Mouse (Mus musculus): ENCODE measurements at regions not wholly inside any gene's neighbourhood (a gene's known extent, or its start where the extent isn't known, plus 50 kb on each side); places are given as distances from the start of the nearest gene placed in this dataset.
A peak's percentile ranks its signal among the peaks of the same experiment; 100 is the strongest.

DNA sequence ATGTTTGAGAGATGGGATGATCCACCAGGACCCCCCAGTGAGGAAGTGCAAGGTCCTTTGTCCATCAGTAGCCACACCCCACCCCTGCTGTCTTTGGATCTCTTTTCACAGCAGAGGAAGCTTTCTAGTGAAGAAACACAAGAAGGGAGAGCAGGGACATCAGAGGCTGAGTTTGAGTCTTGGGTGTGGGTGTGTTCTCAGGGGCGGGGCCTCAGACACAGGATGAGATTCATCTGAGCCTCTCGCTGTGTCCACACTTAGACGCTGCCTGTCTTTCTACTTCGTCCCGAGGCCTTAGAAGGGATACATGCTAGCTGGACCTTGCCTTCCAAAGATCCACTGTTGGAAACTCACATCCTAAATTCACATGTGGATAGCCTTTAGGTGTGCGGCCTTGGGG is 893.5 kb upstream of the Car8 start:
- no peak for DNase-seq (ENCODE audit: low read depth)

DNA sequence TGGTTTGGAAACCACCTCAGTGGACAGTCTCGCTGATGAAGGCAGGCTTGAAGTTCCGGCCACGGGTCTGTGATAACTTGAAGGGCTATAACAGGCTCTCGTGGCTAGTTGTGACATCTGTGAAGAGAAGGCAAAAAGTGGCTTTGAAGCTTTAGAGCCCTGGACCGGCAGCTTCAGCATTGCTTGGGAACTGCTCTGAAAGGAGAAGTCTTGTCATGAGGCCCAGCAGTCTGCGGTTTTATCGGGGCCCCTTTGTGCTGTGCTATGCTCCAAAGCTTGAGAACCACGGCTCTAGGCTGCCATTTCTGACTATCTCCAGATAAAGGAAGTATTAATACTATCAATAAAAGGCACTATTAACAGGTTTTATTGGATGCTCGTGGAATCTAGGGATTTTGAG is 892.8 kb upstream of the Car8 start:
- DNase-seq (ENCODE audit: low read depth) = no peak

DNA sequence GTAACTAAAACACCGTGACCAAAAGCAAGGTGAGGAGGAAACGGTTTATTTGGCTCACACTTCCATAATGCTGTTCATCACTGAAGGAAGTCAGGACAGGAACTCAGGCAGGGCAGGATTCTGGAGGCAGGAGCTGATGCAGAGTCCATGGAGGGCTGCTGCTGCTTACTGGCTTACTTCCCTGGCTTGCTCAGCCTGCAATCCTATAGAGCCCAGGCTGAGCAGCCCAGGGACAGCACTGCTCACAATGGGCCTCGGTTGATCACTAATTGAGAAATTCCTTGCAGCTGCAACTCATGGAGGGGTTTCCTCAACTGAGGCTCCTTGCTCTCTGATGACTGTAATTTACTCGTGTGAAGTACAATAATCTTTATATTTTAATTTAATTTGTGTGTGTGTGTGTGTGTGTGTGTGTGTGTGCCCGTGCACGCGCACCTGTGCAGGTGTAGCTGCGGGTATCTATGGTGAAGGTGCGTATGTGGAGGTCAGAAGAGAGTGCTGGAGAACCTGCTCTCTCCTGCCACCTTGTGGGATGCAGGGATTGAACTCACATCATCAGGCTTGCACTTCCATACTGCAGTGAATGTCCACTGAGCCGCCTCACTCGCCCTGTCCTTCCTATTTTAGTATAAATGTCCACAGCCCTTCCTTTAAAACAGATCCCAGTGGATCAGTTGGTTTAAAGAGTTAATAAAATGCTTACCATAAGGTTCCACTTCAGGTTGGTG is 886.6 kb upstream of the Car8 start:
- DNase-seq (ENCODE audit: low read depth) = no peak

GRCm38 (mm10) chr4:9124586-9125232 is 885.9 kb upstream of the Car8 start:
- no peak for DNase-seq (ENCODE audit: low read depth)

DNA sequence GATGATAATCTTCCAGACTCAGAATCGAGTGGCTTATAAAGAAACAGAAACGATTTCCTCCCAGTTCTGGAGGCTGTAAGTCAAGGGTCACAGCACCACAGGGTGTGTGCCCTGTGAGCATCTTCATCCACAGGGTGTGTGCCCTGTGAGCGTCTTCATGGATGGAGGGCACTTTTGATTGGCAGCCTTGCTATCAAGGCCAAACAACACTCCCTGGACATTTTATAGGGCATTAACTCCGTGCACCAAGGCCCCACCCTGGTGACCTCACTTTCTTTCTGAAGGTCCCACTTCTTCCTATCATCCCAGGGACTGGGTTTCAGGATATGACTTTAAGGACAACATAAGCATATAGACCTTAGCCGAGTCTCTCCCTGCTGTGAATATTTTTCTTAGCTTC is 885.3 kb upstream of the Car8 start:
- no peak for DNase-seq (ENCODE audit: low read depth)

- DNase-seq (ENCODE audit: low read depth) = no peak
These were observed 884.7 kb upstream of the Car8 start for GRCm38 (mm10) chr4:9123396-9124031.

DNA sequence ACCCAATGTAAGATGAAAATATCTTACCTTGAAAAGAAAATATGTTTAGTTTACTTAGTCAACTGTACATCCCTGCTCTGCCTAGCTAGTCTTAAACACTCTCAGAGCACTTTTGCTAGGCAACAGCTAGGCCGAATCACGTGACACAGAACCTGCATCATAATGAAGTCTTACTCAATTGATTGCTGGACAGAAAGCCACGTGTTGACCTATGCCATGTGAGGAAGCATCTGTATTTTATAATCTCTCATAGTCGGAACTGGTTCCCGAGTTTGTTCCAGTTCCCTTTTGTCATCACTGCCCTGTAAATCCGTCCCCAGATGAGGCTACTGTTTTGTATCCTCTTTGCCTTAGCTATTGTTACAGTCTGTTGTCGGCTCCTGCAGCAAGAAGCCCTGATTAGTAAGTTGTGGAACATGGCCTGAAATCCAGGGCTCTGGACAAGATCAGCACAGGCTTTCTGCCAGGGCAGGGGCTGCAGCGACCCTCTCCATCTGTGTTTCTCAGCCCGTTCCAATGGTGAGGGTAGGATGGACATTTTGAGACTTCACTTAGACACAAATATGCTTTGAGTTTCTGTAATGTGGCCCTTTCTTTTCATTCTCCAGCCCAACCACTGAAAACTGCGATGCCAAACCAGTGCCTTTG is 883.9 kb upstream of the Car8 start:
- DNase-seq (ENCODE audit: low read depth) = no peak

DNA sequence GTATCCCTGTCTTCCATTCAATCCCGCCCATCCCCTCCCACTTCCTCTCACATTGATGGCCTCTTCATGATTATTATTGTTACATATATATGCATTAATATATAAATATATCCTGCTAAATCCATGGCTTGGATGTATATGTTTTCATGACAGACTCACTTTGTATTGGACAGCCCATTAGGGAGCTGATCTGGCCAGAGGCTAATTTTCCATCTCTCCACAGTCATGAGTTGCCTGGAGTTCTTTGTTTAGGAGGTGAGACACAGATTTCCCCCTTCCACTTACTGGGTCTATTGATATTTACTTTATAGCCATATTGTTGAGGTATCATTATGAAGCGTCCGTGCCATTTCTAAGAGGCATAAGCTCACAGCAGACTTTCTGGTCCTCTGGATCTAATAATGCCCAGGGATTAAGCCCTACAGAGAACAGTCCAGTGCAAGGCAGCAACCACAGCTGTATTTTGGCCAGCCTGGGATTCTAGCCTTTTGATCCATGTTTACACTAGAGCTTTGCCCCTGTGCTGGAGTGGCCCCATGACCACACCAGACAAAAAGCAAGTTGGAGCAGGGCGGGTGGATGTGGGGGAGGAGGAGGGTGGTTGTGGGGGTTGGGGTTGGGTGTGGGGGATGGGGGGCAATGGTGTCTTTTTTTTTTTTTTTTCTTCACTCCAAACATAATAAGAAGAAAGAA is 878.3 kb upstream of the Car8 start:
- DNase-seq (ENCODE audit: low read depth) = no peak

- DNase-seq (ENCODE audit: low read depth) = peak; percentile 10
These were observed 877.0 kb upstream of the Car8 start for GRCm38 (mm10) chr4:9115874-9116273.

DNA sequence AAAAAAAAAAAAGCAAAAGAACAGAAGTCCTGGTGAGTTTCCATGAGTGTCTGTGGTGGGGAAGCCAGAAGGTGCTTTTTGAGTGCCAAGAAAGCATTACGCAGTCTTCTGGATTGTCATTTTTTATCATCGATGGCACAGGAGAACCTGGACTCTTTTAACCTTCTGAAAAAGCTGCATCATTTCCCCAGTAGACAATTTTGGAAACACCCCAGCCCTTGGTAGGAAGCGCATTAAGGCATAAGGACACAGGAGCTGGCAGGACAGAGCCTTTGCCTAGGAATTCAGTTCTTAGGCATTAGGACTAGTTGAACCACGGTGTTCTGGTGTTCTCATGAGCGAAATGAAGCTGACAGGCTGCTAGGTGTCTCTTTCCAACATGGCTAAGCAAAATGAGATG is 875.1 kb upstream of the Car8 start:
- no peak for DNase-seq (ENCODE audit: low read depth)

DNA sequence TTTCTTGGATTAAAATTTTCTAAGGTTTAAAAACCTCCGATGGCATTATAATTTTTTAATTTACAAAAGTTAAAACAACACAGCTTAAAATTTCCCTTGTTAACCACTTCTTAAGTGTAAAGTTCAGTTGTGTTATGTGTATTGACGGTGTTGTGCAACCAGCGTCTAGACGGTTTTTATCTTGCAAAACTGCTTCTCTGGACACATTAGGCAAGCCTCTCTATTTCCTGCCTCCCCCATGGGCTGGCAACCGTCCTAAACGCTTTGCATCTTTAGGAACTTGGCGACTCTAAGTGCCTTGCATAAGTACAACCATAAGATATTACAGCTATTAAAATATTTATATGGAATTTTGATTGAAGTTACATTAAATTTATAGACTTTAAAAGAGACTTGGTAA is 871.5 kb upstream of the Car8 start:
- DNase-seq (ENCODE audit: low read depth) = no peak

DNA sequence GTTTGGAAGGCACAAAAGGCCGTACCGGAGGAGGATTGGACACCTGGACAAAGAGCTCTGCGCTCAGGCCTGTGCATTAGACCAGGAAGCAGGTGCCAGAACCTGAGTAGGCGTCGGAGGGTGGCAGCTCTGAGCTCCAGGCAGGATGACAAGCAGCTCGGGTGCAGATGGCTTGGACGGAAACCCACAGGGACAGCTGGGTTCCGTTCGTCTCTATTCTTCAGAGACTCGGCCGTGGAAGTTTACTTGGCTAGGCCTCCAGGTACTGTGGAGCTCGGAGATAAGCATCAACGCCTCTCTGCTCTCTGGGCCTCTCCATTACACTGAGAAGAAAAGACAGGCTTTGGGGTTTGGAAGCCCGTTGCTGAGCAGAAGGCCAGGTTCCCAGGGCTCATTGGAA is 868.5 kb upstream of the Car8 start:
- no peak for DNase-seq (ENCODE audit: low read depth)

DNA sequence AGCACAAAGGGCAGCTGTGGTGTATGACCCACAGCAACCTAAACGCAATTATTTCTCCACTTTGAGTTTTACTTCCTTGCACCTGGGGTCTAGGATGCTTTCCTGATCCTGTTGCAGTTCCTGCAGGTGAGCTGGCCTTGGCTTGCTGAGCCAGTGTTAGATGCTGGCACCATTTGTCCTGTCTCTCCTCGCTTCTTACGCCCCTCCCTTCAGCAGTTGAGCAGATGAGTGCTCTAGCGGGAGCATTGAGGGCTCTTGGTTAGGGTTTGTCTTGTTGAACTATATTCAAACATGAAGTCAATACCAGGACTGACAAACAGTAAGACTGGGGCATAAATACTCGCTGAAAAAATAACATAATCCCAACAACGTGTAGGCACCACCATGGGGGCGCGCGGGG is 867.9 kb upstream of the Car8 start:
- DNase-seq (ENCODE audit: low read depth) = no peak

DNA sequence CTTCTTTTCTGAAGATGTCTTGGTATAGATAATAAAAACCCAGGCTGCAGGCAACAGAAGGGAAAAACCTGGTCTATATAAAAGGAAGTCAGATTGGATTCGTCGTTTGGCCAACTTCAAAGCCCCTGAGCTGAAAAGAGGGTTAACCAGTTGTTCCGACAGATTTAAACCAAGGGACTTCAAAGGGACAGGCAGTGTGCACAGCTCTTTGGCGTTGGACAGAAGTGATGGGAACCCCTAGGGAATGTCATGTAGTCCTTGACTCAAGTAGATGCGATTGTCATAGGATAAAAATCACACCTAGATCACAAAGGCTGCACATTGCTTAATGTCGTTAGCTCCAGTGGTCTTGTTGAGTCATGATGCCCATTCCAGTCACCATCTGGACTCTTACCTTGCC is 865.8 kb upstream of the Car8 start:
- no peak for DNase-seq (ENCODE audit: low read depth)

DNA sequence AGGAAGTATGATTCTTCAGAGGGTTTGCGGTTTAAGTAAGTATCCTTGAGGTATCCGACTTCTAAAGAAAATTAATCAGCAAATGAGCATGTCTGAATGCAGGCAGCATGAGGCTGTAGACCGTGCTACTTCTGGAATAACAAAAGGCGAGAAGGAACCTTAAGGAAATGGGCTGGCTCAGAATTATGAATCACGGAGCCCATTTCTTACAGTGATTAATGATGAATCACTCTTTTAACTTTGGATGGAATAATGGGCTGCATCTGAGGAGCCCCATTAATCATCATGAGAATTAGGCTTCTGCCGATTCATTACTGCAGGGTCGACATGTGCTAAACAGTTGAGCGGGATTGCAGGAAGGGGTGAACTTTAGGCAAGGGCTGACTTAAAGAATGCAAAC is 865.1 kb upstream of the Car8 start:
- DNase-seq (ENCODE audit: low read depth) = no peak

GRCm38 (mm10) chr4:9096809-9097700 is 858.2 kb upstream of the Car8 start:
- DNase-seq (ENCODE audit: low read depth) = peak; percentile 51

GRCm38 (mm10) chr4:9096274-9096673 is 857.4 kb upstream of the Car8 start:
- no peak for DNase-seq (ENCODE audit: low read depth)

DNA sequence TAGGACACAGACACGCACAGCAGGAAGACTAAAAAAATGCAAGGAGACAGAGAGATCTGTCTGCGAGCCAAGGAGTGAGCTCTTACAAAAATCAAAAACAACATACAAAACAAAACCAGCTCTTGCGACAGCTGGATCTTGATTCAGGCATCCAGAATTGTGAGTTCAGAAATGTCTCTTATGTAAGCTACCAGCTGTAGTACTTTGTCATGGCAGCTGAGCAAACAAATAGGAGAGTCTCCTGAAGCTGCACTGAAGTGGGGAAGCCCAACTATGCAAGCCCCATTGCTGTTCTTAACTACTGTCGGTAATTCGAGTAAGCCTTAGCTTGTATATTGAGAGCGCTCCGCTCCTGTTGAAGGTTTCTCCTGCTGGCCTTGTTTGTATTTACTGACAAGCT is 856.8 kb upstream of the Car8 start:
- no peak for DNase-seq (ENCODE audit: low read depth)

DNA sequence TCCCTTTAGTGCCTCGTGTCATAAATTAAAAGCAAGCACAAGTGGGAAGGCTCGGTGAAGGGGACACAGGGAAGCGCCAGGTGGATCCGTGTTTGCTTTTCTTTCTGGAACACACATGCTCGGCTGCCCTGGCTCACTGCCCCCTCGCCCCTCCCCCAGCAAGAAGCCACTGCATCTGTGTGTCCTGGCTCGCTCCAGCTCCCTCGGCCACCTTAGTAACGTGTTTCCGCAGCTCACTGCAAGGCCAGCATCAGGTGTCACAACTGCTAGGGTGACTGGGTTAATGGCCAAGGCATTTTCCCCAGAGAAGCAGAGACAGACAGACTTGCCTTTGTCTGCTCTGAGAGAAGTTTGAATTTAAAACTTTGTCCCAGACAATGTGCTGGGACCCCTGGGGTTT is 855.7 kb upstream of the Car8 start:
- DNase-seq (ENCODE audit: low read depth) = no peak

GRCm38 (mm10) chr4:9094076-9094475 is 855.2 kb upstream of the Car8 start:
- DNase-seq (ENCODE audit: low read depth) = no peak

DNA sequence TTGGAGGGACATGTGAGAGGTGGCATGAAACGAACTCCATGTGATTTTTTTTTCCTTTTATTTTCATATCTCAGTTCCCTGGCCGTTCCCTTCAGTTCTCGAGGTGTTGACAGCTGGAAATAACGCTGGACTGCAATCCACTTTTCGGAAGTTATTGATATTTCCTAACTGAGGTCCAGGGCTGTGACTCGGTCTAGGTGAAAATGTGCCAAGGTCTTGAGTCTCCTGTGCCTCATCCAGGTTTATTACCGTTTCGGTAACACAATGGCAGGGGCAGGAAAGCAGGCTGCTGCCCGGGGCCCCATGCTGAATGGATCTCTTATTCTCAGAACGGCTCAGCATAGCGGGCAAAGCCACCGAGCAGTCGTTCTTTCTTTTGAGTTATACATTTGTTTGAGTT is 844.7 kb upstream of the Car8 start:
- no peak for DNase-seq (ENCODE audit: low read depth)
